Mouse (Mus musculus) heart, embryonic 14.5 days (tissue): Measurements from ENCODE around the gene Cnn3. TPM values are rescaled to one million over a fixed set of nuclear protein-coding genes. Genes with fewer than 3 reads are reported as not detected.

Experiments
- ATAC-seq: fragments of 200-750 bp; cut with Nextera tagmentation; 2 replicates; pipeline ENCODE4 v1.8.0; 2017; ENCODE audit warnings: low read depth, moderate TSS enrichment; ENCODE audit not compliant: insufficient number of reproducible peaks, insufficient read depth, low FRiP score
- H3K27ac ChIP-seq, 2 experiments: fragments of 200-500 bp in 1 of 2; fragments of 300-500 bp in 1 of 2; sonication (generic) in 1 of 2; replicated peaks in 1 of 2; 2 replicates each; pipeline ENCODE4 v1.5.1; 2012 to 2014; ENCODE audit warnings: low read depth in 2 of 2, low read length in 2 of 2, control low read depth in 1 of 2, mild to moderate bottlenecking in 1 of 2, mixed read lengths in 1 of 2; ENCODE audit not compliant: control insufficient read depth in 1 of 2, insufficient read depth in 1 of 2
- H3K27me3 ChIP-seq: fragments of 300-500 bp; sonication (generic); 2 replicates; pipeline ENCODE4 v1.6.1; 2014; ENCODE audit warnings: mild to moderate bottlenecking, low read length, control low read depth; ENCODE audit not compliant: control insufficient read depth, insufficient read depth
- H3K36me3 ChIP-seq: fragments of 300-500 bp; sonication (generic); 2 replicates; pipeline ENCODE4 v1.6.1; 2014; ENCODE audit warnings: mild to moderate bottlenecking, control low read depth, low read length, mixed read lengths; ENCODE audit not compliant: control insufficient read depth, insufficient read depth
- H3K4me1 ChIP-seq, 2 experiments: fragments of 200-500 bp in 1 of 2; fragments of 300-500 bp in 1 of 2; sonication (generic) in 1 of 2; 2 replicates each; pipeline ENCODE4 v1.6.1; 2012 to 2014; ENCODE audit warnings: low read length in 2 of 2, control low read depth in 1 of 2, mixed read lengths in 1 of 2; ENCODE audit not compliant: control insufficient read depth in 2 of 2, insufficient read depth in 2 of 2
- H3K4me2 ChIP-seq: fragments of 300-500 bp; sonication (generic); 2 replicates; pipeline ENCODE4 v1.6.1; 2014; ENCODE audit warnings: mild to moderate bottlenecking, low read length
- H3K4me3 ChIP-seq, 2 experiments: fragments of 200-500 bp in 1 of 2; fragments of 300-500 bp in 1 of 2; sonication (generic) in 1 of 2; 2 replicates each; pipeline ENCODE4 v1.5.1; 2012 to 2014; ENCODE audit warnings: low read length in 2 of 2, mild to moderate bottlenecking in 2 of 2, control low read depth in 1 of 2, low read depth in 1 of 2, moderate library complexity in 1 of 2; ENCODE audit not compliant: control insufficient read depth in 1 of 2, insufficient read depth in 1 of 2
- H3K9ac ChIP-seq: fragments of 300-500 bp; sonication (generic); 2 replicates; pipeline ENCODE4 v1.6.1; 2014; ENCODE audit warnings: mild to moderate bottlenecking, low read length
- H3K9me3 ChIP-seq: fragments of 300-500 bp; sonication (generic); 2 replicates; pipeline ENCODE4 v1.6.1; 2016; ENCODE audit warnings: low read length, control low read depth; ENCODE audit not compliant: control insufficient read depth
- WGBS: fragments of 180-500 bp; shearing (Covaris S2); extraction: QIAGEN DNeasy Blood & Tissue Kit; methylation state at CpG from one replicate; pipeline ENCODE4 v1.1.7; 2014; 5-methylcytosine and 5-hydroxymethylcytosine counted together
- polyA plus RNA-seq: library from polyadenylated mRNA; unstranded; fragments of >200 nt; fragmentation: Nextera tagmentation; extraction: Ambion mirVana; gene quantifications from 2 replicates; pipeline ENCODE4 v1.2.1, GENCODE M21; 2014

Cnn3 gene
- polyA plus RNA-seq = 358 and 372 TPM in 2 replicates

DNA sequence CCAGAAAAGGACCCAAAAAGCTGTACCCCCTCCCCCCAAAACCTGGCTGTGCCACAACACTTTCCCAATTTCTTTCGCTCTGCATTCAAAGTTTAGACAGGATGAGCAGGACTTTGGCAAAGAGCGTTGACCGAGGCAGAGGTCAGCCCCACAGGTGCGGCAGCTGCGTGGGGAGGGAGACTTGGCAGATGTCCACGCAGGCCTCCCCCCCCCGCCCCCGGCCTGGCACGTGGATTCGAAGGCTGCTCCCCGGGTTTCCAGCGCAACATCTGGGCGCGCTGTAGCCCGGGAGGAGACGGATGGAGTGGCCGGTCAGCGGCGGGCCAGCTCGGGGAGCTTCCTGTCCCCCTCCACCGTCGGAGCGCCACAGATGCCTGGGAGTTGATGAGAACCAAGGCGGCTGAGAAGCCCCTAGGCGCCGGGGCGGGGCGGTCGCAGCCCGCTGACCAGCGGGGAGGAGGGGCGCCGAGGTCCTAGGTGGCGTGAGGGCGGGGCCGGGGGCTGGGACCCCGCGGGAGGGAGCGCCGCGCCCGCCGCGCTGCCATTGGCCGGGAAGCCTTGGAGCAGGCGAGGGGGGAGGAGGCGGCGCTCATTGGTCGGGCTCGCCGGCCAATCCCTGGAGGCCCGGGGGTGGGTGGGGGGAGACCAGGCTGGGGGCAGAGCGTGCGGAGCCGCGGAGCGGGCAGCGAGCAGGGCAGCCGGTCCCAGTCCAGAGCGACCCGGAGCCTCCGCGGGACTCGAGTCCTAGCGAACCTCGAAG, at the start of gene Cnn3:
Cnn3 (plus strand) TSS at position 637 of the 760 bp plus-strand sequence.
- Histone ChIP-seq H3K9me3 (no peaks in the 10 kb centered on the region), H3K4me1 (peaks cover 16 to 34% of the 10 kb centered on the region in 2 experiments), H3K4me3 (peak within 1 kb of the TSS; percentile 82 to 86), H3K36me3 (no peaks in the 10 kb centered on the region), H3K9ac (peak within 1 kb of the TSS; percentile 99), H3K27me3 (no peaks in the 10 kb centered on the region), H3K27ac (peak within 1 kb of the TSS; percentile 98), H3K4me2 (peak within 1 kb of the TSS; percentile 86)
- 3% methylated on average over 62 of the region's 66 CpGs for WGBS
- peak; percentile 91 for ATAC-seq

DNA sequence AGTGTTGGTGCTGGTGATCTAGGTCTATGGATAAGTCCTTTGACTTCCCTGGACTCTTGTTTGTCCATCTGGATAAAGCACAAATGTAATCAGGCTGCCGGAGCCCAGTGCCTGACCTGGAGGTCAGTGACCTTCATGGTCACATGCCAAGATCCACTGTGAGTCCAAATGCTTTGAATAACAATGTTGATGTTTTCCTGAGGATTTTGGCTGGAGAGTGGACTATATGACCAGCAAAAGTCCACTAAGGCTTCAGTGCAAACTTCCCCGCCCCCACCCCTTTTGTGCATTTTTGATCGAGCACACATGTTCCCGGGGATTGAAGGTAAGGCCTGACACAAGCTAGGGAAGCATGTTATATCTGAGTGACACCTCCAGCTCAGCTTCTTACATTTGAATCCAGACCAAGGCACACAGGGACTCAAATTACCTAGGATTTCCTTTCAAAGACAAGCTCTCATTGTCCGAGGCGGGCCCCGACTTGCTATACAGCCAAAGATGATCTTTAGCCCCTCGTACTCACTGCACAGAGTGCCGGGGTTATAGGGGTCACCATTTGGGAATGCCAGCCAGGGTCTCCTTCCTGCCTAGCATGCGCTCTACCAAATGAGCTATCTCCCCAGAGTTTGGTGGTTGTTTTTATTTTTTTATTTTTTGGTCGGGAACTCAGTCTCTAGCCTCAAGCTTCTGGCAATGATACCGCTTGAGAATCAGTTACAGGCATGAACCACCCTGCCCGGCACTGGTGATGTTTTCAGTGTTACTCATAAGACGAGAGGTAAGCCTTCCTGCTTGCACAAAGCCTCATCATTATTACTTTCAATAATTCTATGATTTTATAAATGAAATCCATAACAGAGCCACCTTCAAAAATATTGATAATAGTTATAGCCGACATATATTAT, 47.3 kb upstream of the Cnn3 start:
- Histone ChIP-seq H3K9me3 (no peaks in the 10 kb centered on the region), H3K27me3 (no peaks in the 10 kb centered on the region), H3K27ac (no peak overlapping the region), H3K4me2 (no peak overlapping the region), H3K4me1 (peaks cover 4 to 6% of the 10 kb centered on the region in 2 experiments; a peak in 1 of 4 replicates), H3K4me3 (no peak overlapping the region), H3K9ac (no peak overlapping the region), H3K36me3 (no peaks in the 10 kb centered on the region)
- WGBS = 72% methylated on average over 15 of the region's 15 CpGs
- no peak; the same call in 1 of the 2 replicates for ATAC-seq

DNA sequence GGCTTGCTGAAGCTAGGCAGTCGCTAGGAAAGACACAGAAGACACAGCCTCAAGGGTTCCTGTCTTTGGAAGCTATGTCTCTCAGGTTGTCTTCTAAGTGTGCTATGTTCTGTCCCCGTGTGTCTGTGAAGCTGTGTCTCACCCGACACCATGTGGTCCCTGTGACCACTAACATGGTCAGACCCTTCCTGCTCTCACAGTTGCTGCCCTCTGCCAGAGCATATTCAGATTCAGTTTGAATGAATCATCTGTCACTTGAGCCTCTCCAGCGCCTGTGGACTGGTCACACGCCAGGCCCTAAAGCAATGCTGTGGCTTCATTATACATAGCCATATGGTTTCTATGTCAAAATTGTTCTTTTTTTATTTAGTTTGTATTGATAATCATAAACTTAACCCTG, 46.6 kb upstream of the Cnn3 start:
- 73% methylated on average over 5 of the region's 5 CpGs for WGBS

DNA sequence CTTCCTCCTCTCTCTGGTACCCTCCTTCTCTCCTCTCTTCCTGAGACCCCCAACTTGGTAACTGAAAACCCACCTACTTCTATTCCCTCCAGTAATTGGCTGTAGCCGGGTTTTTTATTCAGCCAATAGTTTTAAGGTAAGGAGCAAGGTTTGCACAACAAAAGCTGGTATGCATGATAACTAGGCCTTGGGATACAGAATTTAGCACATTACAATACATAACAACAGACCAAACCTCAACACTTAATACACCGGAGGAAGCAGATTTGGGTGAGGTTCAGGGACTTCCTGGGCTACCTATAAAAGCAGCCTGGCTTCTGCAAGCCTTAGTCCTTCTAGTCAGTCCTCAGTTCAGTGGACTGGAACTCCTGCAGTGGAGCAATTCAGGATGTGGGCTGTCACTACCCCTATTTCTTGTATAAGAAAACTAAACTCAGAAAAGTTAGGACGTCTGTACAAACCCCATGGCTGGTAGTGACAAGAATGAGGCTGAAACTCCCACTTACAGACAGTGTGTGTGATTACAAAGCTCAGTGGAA, 38.8 kb upstream of the Cnn3 start:
- 71% methylated on average over 3 of the region's 3 CpGs for WGBS
- Histone ChIP-seq H3K4me1 (peaks cover 5 to 12% of the 10 kb centered on the region in 2 experiments; a peak in 2 of 4 replicates), H3K27ac (no peak overlapping the region), H3K4me2 (no peak overlapping the region), H3K4me3 (no peak overlapping the region), H3K36me3 (no peaks in the 10 kb centered on the region), H3K9ac (no peak overlapping the region), H3K27me3 (no peaks in the 10 kb centered on the region), H3K9me3 (no peaks in the 10 kb centered on the region)
- no peak for ATAC-seq

More for the DNA sequence above, 46.6 kb upstream of the Cnn3 start:
- no peak overlapping the region for H3K27ac ChIP-seq
- ATAC-seq = no peak
- H3K9ac ChIP-seq = no peak overlapping the region
- H3K4me2 ChIP-seq = no peak overlapping the region
- no peak overlapping the region for H3K4me3 ChIP-seq
- H3K9me3 ChIP-seq = no peaks in the 10 kb centered on the region
- no peaks in the 10 kb centered on the region for H3K27me3 ChIP-seq
- no peaks in the 10 kb centered on the region for H3K36me3 ChIP-seq
- 0 out of 4 replicates have a peak, but pooled peaks cover 2 to 4% of the 10 kb centered on the region in 2 experiments for H3K4me1 ChIP-seq

DNA sequence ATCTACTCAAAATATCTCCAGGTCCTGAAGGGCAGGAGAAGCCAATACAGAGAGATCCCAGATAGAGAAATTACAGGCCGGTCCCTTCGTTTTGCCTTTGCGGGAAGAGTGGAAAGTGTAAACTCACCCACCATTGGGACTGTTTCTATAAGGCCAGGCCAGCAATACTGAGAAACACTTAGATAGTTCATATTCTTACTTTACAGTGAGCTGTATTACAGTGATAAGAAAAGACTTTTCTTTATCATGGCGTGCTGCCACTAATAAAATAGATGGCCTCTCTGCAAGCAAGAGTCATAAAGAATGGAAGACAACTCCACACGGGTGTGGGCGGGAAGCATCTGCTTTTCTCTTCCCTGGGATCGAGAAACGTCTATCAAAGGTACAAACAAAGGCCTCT, 36.9 kb upstream of the Cnn3 start:
- Histone ChIP-seq H3K4me1 (peaks cover 5 to 12% of the 10 kb centered on the region in 2 experiments; a peak in 2 of 4 replicates), H3K9me3 (no peaks in the 10 kb centered on the region), H3K27me3 (no peaks in the 10 kb centered on the region), H3K36me3 (no peaks in the 10 kb centered on the region), H3K27ac (no peak overlapping the region), H3K4me2 (no peak overlapping the region), H3K4me3 (no peak overlapping the region), H3K9ac (no peak overlapping the region)
- ATAC-seq = no peak
- 76% methylated on average over 8 of the region's 8 CpGs for WGBS

DNA sequence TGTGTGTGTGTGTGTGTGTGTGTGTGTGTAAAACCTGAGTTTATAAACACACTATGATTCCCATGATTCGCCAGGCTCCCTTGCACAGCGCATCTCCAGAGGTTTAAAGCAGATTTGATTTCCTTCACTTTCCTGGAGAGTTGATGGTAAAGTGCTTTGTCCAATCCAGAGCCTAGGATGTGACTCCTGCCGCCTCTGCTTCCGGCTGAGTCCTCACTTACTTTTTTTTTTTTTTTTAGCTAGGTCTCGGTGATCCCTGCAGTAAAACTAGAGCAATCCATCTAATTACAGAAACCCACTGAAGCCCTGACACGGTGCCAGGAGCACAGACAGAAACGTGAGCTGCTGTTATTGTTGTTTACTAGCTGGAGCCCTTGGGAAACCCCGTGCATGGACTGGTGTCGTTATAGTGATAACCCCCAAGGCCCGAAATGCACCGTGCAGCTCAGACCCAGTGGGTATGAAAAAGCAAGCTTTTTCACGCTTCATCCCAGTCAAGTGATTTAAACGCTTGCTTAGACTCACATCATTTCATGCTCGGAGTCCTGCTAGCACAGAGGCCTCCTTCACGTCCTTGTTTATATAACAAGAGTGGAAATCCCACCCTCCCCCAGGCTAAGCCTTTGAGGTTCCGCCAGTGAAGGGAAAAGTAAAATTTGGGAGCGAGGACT, 36.3 kb upstream of the Cnn3 start:
- no peak overlapping the region for H3K9ac ChIP-seq
- H3K4me1 ChIP-seq = peaks cover 7 to 12% of the 10 kb centered on the region in 2 experiments; a peak in 3 of 4 replicates
- H3K4me2 ChIP-seq = peak overlapping the region; percentile 42; the same call in 1 of the 2 replicates
- H3K27ac ChIP-seq = peak overlapping the region; percentile 37 to 41; a peak in 2 of 4 replicates
- no peak for ATAC-seq
- no peaks in the 10 kb centered on the region for H3K9me3 ChIP-seq
- 40% methylated on average over 17 of the region's 17 CpGs for WGBS
- H3K27me3 ChIP-seq = no peaks in the 10 kb centered on the region
- no peaks in the 10 kb centered on the region for H3K36me3 ChIP-seq
- 0 out of 4 replicates have a peak overlapping the region, but pooled peaks of 1 of the 2 experiments have one; percentile 15 for H3K4me3 ChIP-seq

DNA sequence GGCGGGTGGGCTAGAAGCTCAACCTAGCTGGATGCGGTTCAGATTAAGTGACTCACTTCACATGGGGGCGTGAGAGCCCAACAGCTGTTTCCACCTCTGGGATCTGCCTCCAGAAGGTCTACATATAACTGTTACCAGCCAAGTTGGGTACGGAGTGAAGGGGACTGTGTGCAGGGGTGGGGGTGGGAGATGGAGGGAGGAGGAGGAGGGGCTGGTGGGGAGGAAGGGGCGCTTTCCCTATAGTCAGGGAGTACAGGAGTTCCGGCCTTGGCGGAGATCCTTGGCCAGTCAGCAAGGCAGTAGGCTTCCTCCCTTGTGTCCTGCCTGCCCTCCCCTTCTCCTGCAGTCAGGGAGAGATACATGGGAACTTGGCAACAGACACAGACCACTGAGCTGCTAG, 35.6 kb upstream of the Cnn3 start:
- WGBS = 50% methylated on average over 7 of the region's 7 CpGs
- Histone ChIP-seq H3K27me3 (no peaks in the 10 kb centered on the region), H3K36me3 (no peaks in the 10 kb centered on the region), H3K9ac (no peak overlapping the region), H3K4me2 (peak overlapping the region; percentile 42; the same call in 1 of the 2 replicates), H3K4me3 (no peak overlapping the region), H3K27ac (peak overlapping the region in 1 of 2 experiments; percentile 41; a peak in 2 of 4 replicates), H3K9me3 (no peaks in the 10 kb centered on the region), H3K4me1 (peaks cover 7 to 14% of the 10 kb centered on the region in 2 experiments; a peak in 3 of 4 replicates)
- ATAC-seq = no peak
